Mouse (Mus musculus): ENCODE data around the gene Rack1.
A peak's percentile ranks its signal among the peaks of the same experiment; 100 is the strongest.
"Not testable (repeated sequence)": the region's sequence is repeated elsewhere in the genome, so short reads cannot be mapped to it uniquely, and the experiment has no call there.

Rack1 gene

GRCm38 (mm10) chr11:48799921-48800701, at the start of gene Rack1:
Gene Rack1 (plus strand): TSS chr11:48800332.
- peak; percentile 83 to 87 for DNase-seq (ENCODE audit: low read depth in 2 of 2, low spot score in 2 of 2)

DNA sequence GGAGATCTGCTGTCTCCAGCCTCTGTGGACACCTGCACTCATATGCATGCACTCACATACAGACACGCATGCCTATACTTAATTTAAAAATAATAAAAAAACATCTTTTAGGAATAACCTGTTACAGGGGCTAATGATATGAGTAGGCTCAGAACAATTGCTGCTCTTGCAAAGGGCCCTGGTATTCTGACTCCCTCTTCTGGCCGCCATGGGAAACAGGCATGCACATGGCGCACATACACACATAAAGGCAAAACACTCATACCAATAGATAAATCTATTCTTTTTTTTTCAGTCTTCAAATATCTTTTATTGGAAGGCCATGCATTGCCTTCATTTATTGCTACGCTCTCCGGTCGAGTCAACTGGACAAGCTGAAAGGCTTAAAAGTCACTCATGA, 49.7 kb upstream of the Rack1 start:
- no peak for DNase-seq (ENCODE audit: low read depth in 2 of 2, low spot score in 2 of 2)

GRCm38 (mm10) chr11:48753534-48753933, 46.6 kb upstream of the Rack1 start:
- DNase-seq (ENCODE audit: low read depth in 2 of 2, low spot score in 2 of 2) = not testable (repeated sequence)

DNA sequence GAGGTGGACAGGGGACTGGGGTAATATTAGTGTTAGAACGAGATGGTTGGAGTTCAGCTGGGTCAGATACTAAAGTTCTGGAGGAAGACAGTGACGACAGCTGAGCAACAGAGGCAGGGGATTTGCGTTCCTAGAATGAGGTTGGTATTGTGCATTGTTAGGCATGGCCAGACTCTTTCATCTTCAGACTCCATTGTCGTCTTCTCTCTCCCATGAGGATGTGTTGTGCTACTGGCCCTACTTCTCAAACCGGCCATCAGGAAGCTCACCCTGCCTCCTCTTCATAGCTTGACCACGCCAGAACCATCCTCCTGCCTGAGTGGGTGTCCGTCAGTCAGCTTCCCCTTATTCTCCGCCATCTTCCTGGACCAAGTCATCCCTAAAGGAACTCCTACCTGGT, 41.1 kb upstream of the Rack1 start:
- no peak for DNase-seq (ENCODE audit: low read depth in 2 of 2, low spot score in 2 of 2)

DNA sequence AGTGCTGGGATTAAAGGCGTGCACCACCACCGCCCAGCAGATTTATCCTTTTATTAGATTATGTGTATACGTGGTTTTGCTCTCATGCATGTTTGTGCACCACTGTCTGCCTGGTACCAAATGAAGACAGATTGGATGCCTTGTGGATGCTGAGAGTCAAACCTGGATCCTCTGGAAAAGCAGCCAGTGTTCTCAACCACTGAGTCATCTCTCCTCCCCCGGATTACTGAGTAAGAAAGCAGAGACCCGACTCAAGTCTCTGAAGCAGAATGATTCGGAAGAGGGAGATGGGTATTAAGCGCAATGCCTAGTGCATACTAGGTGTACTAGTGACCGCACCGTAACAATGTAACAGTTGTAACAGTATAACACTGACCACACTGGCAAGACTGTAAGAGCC, 36.0 kb upstream of the Rack1 start:
- no peak for DNase-seq (ENCODE audit: low read depth in 2 of 2, low spot score in 2 of 2)

- DNase-seq (ENCODE audit: low read depth in 2 of 2, low spot score in 2 of 2) = no peak
Observed at GRCm38 (mm10) chr11:48767195-48767876, 32.8 kb upstream of the Rack1 start.

GRCm38 (mm10) chr11:48771691-48772090, 28.4 kb upstream of the Rack1 start:
- DNase-seq (ENCODE audit: low read depth in 2 of 2, low spot score in 2 of 2) = peak; percentile 39 to 58

- peak; percentile 34 to 56 for DNase-seq (ENCODE audit: low read depth in 2 of 2, low spot score in 2 of 2)
Observed at GRCm38 (mm10) chr11:48774443-48775298, 25.5 kb upstream of the Rack1 start.

DNA sequence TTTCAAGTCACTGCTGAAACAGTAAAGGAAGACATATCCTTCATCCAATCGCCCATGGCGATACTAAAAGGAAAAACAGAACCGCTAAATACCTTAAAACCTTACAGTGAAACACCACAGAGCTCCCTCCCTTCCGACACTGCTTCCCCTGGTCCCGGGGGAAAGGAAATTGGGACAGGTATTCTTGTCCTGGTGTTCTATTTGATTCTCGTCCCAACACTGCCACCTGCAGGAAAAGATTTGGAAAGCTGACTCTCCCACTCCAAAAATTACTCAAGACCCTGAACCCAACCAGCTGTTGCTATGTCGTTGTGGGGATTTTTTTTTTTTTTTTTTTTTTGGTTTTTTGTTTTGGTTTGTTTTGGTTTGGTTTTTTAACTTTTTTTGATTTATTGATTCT, 24.6 kb upstream of the Rack1 start:
- no peak for DNase-seq (ENCODE audit: low read depth in 2 of 2, low spot score in 2 of 2)

GRCm38 (mm10) chr11:48776664-48777063, 23.5 kb upstream of the Rack1 start:
- peak in 1 of 2 experiments; percentile 48 for DNase-seq (ENCODE audit: low read depth in 2 of 2, low spot score in 2 of 2)

GRCm38 (mm10) chr11:48777303-48777702, 22.8 kb upstream of the Rack1 start:
- DNase-seq (ENCODE audit: low read depth in 2 of 2, low spot score in 2 of 2) = no peak

- peak; percentile 48 to 61 for DNase-seq (ENCODE audit: low read depth in 2 of 2, low spot score in 2 of 2)
Observed at GRCm38 (mm10) chr11:48779450-48779849, 20.7 kb upstream of the Rack1 start.

- no peak for DNase-seq (ENCODE audit: low read depth in 2 of 2, low spot score in 2 of 2)
Observed at GRCm38 (mm10) chr11:48782243-48782642, 17.9 kb upstream of the Rack1 start.

- DNase-seq (ENCODE audit: low read depth in 2 of 2, low spot score in 2 of 2) = peak; percentile 71 to 79
Observed at GRCm38 (mm10) chr11:48787455-48788211, 12.5 kb upstream of the Rack1 start.

GRCm38 (mm10) chr11:48788311-48789089, 11.6 kb upstream of the Rack1 start:
- peak; percentile 57 to 77 for DNase-seq (ENCODE audit: low read depth in 2 of 2, low spot score in 2 of 2)

DNA sequence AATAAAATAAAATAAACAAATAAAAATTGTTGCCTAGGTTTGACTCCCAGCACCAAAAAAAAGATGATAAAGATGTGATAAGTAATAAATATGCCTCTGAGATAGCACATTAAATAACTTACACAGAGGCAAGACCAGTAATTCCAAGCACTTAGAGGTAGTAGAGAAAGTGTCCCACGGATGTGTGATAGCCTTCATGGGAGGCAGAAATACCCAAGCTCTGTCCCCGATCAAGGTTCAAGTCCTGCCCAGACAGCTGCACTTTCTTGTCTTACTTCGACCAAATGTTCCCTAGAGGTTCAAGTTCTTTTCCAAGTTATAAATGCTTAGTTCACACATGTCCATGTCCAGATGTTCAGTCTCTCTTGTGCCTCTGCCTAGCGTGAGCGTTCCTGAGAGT, 10.9 kb upstream of the Rack1 start:
- no peak for DNase-seq (ENCODE audit: low read depth in 2 of 2, low spot score in 2 of 2)

DNA sequence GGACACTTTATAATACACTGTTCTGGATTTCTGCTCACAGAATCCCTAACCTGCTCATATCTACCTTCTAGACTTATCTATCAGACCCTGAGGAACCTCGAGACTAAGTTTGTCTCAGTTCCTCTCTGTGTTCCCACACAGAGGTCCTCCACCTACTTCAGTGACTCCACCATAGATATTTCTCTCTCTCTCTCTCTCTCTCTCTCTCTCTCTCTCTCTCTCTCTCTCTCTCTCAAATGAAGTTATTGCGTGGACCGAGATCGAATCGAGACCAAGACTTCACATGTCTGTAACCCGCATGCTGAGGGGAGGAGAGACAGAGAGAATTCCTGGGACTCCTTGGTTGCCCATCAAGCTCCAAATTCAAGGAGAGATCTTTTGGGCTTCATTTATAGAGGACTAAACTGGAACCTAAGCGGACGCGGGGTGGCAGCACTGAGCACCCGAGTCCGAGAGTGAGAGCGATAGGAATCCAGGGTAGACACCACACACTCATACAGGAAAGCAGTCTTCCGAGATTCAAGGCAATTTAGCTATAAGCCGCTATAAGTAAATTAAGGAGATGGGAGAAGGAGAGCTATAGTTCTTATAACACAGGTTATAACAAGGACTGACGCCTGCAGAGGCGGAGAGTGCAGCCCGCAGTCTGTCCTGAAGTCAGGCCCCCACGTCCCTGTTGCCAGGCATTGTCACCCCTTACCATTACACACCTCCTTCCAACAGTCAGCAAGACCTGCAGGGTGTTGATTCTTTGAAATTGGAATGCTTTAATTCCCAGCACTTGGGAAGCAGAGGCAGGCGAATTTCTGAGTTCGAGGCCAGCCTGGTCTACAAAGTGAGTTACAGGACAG, 9.9 kb upstream of the Rack1 start:
- peak; percentile 75 to 85 for DNase-seq (ENCODE audit: low read depth in 2 of 2, low spot score in 2 of 2)

DNA sequence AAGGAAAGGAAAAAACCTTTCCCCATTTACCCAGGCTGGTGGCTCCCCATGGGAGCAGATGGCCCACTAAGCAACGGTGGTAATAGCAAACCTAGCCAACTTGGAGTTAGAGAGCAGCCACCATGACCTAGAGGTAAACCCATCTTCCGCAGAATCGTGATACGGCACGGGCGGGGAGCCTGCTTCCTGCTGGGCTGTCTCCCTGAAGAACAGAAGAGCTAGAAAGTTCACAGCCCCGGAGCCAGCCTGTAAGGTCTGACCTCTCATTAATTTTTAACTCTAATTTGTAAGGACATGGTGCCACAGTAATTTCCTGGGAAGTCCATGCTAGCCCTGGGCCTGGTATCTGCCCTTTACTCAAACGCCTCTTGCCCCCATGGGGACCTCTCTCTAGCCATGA, 9.2 kb upstream of the Rack1 start:
- no peak for DNase-seq (ENCODE audit: low read depth in 2 of 2, low spot score in 2 of 2)

DNA sequence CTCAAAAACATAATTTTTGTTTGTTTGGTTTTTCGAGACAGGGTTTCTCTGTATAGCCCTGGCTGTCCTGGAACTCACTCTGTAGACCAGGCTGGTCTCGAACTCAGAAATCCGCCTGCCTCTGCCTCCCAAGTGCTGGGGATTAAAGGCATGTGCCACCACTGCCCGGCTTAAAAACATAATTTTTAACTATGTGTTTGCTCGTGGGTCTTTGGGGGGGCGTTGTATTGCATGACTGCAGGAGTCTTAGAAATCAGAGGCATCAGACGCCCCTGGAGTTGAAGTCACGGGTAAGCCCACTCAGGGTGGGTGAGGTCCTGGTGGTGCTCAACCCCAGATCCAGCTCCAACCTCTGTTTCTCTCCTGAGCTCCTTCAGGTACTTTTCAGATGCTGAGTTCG, 8.2 kb upstream of the Rack1 start:
- not testable (repeated sequence) for DNase-seq (ENCODE audit: low read depth in 2 of 2, low spot score in 2 of 2)
